Mouse (Mus musculus) embryo, embryonic 9.5 days (tissue): ENCODE measurements at regions not wholly inside any gene's neighbourhood (a gene's known extent, or its start where the extent isn't known, plus 50 kb on each side); places are given as distances from the start of the nearest gene placed in this dataset.
"Not testable (repeated sequence)": the region's sequence is repeated elsewhere in the genome, so short reads cannot be mapped to it uniquely, and the experiment has no call there.

Experiments used
- DNase-seq: peaks from one replicate; pipeline ENCODE4 v3.0.0-alpha.2; 2017; ENCODE audit errors: extremely low spot score

DNA sequence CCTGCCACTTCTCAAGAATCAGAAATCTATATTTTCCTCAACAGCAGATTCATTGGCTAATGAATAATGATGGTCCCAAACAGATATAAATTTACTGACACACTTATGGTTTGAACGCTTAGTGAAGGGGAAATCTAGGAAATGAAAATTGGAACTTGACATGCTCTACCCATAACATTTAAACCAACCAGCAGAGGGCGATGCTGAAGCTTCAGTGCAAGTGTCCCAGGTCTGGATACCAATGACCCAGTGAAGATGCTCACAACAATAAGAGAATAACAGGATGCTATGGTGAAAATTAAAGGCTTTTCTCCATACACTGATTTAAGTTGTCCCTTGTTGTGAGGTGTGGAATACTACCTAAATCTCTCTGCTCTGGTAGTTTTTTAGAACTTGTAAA, 236.0 kb upstream of the Rorb start:
- no peak for DNase-seq

DNA sequence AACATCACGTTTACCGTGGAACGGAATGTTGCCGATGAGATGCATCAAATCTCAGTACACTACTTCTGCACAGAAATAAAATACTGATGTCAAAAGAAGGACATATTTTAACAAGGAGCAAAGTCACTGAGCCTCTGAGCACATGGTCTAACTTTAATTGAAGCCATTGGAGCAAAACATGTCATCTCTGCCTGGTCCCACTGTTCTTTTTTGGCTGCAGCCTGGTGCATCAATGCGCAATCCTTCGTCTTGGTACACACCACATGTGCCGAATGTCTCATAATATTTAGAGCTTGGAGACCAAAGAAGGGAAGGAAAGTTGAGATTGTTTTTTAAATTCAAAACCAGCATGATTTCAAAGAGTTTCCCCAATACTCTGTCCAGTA, 233.4 kb upstream of the Rorb start:
- no peak for DNase-seq

DNA sequence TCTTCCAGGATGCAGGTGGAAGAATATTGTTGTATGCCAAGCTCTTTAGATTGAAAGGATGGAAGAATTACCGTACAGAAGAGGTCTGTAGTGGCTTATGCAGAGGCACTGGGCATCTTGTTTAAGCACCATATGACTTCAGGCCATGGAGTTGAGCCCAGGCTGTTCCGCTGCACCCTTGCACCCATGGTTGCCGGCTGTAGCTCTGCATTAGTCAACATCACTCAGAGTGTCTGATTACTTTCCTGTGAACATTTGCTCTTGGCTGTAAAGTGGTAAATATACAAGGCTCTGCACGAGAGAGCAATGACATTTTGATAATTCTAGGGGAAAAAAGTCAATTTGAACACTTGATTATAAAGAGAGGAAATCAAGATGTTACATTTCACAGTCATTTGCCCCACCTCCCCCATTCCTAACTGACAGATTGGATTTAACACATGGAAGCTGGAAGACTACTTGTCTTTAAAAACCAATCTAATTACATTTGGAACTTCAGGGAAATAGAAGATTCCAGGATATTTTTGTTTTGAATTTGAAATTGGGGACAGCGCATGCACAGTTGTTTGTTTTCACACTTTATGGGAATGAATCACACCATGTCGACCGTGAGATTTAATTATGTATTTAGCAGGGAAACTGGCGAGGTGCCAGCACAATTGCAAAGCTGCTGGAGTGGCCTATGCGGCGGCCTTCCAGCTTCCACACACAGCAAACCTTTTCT, 232.9 kb upstream of the Rorb start:
- no peak for DNase-seq

DNA sequence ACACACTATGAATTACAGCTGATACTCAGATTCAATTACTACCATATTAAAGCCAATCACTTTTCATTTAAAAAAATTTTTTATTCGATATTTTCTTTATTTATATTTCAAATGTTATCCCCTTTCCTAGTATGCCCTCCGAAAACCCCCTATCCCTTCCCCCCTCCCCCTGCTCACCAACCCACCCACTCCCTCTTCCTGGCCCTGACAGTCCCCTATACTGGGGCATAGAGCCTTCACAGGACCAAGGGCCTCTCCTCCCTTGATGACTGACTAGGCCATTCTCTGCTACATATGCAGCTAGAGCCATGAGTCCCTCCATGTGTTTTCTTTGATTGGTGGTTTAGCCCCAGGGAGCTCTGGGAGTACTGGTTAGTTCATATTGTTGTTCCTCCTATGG, 196.1 kb upstream of the Rorb start:
- DNase-seq = not testable (repeated sequence)

DNA sequence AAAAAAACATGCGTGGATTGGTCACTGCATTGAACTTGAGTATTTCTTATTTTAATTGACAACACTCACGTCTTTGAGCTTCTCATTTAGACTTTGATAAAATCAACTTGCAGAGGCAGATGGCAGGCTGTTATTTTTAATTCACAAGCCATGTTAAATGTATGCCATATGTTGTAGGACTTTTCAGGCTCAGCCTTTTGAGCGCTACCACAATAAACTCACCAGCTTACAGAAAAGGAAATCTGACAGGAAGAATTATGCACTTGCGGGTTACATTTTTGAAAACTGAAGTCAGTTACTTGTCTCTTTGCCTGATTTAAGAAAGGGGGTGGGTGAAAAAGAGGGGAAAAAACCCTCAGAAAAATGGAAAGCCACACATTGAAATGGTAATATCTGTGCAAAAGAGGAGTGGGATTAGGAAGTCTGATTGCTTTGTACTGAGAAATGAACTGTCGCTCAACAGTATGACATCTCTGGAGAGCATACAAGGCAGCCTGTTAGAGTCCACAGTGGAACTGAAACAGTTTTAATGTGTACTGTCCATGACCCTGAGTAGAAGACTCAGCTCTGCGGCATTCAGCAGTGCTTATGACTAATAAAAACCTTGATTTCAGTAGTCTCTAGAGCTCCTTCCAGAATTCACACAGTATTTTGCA, 195.6 kb upstream of the Rorb start:
- DNase-seq = no peak

- not testable (repeated sequence) for DNase-seq
Observed at GRCm38 (mm10) chr19:19285864-19286263, 174.9 kb upstream of the Rorb start.

GRCm38 (mm10) chr19:19246837-19247560, 136.0 kb upstream of the Rorb start:
- DNase-seq = peak; percentile 14

- DNase-seq = no peak
Observed at GRCm38 (mm10) chr19:19229305-19229994, 118.5 kb upstream of the Rorb start.

DNA sequence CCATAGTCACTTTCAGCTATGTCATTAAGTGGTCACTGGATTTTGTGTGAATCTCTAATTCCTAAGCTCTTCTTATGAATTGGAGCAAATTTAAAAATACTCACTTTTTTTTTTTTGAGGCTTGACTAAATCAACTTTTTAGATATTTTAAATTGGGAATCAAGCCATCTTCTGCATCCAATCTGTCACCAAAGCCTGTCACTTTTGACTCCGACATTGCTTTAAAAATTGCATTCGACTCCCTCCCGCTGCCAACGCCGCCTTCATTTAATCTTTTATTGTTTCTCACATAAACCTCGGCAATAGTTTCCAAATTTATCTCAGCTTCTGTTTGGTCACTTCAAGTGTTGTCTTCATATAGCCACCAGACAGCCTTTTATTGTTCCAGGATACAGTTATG, 109.8 kb upstream of the Rorb start:
- no peak for DNase-seq

GRCm38 (mm10) chr19:19219352-19219751, 108.4 kb upstream of the Rorb start:
- no peak for DNase-seq

GRCm38 (mm10) chr19:19218700-19219099, 107.7 kb upstream of the Rorb start:
- DNase-seq = no peak

DNA sequence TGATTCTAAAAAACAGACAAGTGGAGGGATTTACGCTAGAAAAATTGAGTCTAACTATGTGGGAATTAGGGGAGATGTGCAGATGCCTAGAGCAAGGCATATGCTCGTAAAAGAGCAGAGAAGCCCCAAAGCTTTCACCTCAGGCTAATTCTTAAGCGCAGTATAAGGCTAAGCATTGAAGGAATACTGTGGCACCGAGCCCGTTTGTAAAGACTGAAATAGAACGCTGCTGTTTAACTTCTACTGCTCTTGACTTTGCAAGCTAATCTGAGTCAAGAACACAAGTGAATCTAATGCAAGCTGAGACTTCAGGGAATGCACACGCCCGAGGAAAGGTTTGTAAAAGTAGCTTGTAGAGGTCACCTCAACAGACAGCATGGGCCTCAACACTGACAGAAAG, 88.5 kb upstream of the Rorb start:
- DNase-seq = no peak

GRCm38 (mm10) chr19:19198780-19199179, 87.8 kb upstream of the Rorb start:
- no peak for DNase-seq

- no peak for DNase-seq
Observed at GRCm38 (mm10) chr19:19194728-19195127, 83.7 kb upstream of the Rorb start.

- no peak for DNase-seq
Observed at GRCm38 (mm10) chr19:19194306-19194705, 83.3 kb upstream of the Rorb start.

DNA sequence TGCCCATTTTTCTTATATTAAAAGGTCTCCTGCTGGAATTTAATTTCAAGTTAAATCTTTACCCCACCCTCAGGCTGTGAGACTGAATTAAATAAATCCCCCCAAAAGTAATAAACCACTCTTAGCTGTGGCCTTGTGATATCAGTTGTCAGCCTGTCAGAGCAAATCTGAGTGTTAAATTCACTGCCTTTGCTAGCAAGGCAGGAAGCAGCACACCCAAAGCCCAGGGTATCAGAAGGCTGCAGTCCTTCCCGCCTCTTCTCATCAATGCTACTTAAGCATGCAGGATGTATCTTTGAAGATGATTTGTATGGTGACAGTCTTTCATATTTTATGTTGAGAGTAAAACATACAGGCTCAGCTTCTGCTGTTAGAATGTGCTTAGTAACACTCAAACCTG, 61.8 kb upstream of the Rorb start:
- DNase-seq = no peak

- no peak for DNase-seq
Observed at GRCm38 (mm10) chr19:19170807-19171206, 59.8 kb upstream of the Rorb start.
